Mouse (Mus musculus) thymus, adult 2 months (tissue): Measurements from ENCODE around the gene Slamf6.
"Not testable (repeated sequence)": the region's sequence is repeated elsewhere in the genome, so short reads cannot be mapped to it uniquely, and the experiment has no call there.

Source experiments
- CTCF ChIP-seq: fragments of 200-500 bp; IDR thresholded peaks from 2 replicates; pipeline ENCODE4 v1.5.1; 2012; ENCODE audit warnings: mild to moderate bottlenecking, control low read depth, low read length, moderate library complexity, borderline replicate concordance; ENCODE audit not compliant: control insufficient read depth, poor library complexity, insufficient read depth; ENCODE audit errors: extremely low read depth
- POLR2A ChIP-seq: fragments of 200-500 bp; IDR thresholded peaks from 2 replicates; pipeline ENCODE4 v1.6.1; 2012; ENCODE audit warnings: mild to moderate bottlenecking, low read length, control low read depth, moderate library complexity; ENCODE audit not compliant: control insufficient read depth, poor library complexity, insufficient read depth; ENCODE audit errors: extremely low read depth

DNA sequence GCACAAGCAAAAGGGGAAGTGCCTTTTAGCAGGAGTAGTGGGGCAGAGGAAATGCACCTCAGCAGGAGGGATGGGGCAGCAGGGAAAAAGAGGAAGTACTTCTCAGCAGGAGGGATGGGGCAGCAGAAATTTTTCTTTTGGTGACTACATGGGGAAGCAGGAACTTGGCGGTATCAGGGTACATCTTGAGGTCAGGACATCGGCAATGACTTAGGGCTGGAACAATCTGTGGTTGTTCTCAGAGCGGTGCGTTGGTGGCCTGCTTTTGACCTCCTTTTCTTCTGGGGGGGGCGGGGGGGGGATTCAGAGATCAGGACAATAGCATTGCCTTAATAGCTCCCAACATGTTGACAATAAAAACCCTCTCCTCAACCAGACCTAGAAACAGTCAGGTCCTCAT lies 22.0 kb upstream of the Slamf6 start, which contains the start of gene Gm10521:
- TF ChIP-seq CTCF, POLR2A: not testable (repeated sequence)
